Mouse (Mus musculus) spleen, adult 12 weeks (tissue): ENCODE results near the gene Chp1.
"Not testable (repeated sequence)": the region's sequence is repeated elsewhere in the genome, so short reads cannot be mapped to it uniquely, and the experiment has no call there.

Experiments used
- DNase-seq: peaks from one replicate; pipeline ENCODE4 v3.0.0; 2022; ENCODE audit warnings: low spot score

The Chp1 gene

GRCm38 (mm10) chr2:119566182-119566855 is 18.8 kb downstream of the Chp1 start:
- DNase-seq = no peak

GRCm38 (mm10) chr2:119572471-119572870 is 25.0 kb downstream of the Chp1 start:
- no peak for DNase-seq

GRCm38 (mm10) chr2:119581571-119581970 is 34.1 kb downstream of the Chp1 start:
- no peak for DNase-seq

GRCm38 (mm10) chr2:119583439-119583838 is 35.9 kb downstream of the Chp1 start:
- DNase-seq = no peak

GRCm38 (mm10) chr2:119584282-119584681 is 36.8 kb downstream of the Chp1 start:
- DNase-seq = no peak

GRCm38 (mm10) chr2:119587383-119587782 is 39.9 kb downstream of the Chp1 start:
- peak; percentile 47 for DNase-seq

- no peak for DNase-seq
Measured at GRCm38 (mm10) chr2:119591247-119591646, 43.8 kb downstream of the Chp1 start.

- DNase-seq = no peak
Measured at GRCm38 (mm10) chr2:119593765-119594112, 46.2 kb downstream of the Chp1 start.

- DNase-seq = peak; percentile 89
Measured at GRCm38 (mm10) chr2:119594113-119594981, 46.9 kb downstream of the Chp1 start.

- no peak for DNase-seq
Measured at GRCm38 (mm10) chr2:119595308-119595707, 47.8 kb downstream of the Chp1 start.

GRCm38 (mm10) chr2:119596781-119597330 is 49.4 kb downstream of the Chp1 start:
- DNase-seq = no peak

- DNase-seq = no peak
Measured at GRCm38 (mm10) chr2:119601027-119601426, 53.5 kb downstream of the Chp1 start.

GRCm38 (mm10) chr2:119601575-119601974 is 54.1 kb downstream of the Chp1 start:
- not testable (repeated sequence) for DNase-seq

GRCm38 (mm10) chr2:119602488-119602887 is 55.0 kb downstream of the Chp1 start:
- no peak for DNase-seq

- DNase-seq = no peak
Measured at GRCm38 (mm10) chr2:119603909-119604308, 56.4 kb downstream of the Chp1 start.

GRCm38 (mm10) chr2:119605361-119605973 is 58.0 kb downstream of the Chp1 start:
- DNase-seq = peak; percentile 63

GRCm38 (mm10) chr2:119607023-119607422 is 59.5 kb downstream of the Chp1 start:
- DNase-seq = no peak

GRCm38 (mm10) chr2:119617841-119618198 is 70.3 kb downstream of the Chp1 start:
- no peak for DNase-seq

GRCm38 (mm10) chr2:119618199-119618982 is 70.9 kb downstream of the Chp1 start, which contains the start of the genes Nusap1 and Oip5:
Gene Nusap1, plus strand, starts transcription at chr2:119618298.
Gene Oip5, minus strand, starts transcription at chr2:119618469.
- peak; percentile 88 for DNase-seq

GRCm38 (mm10) chr2:119619002-119619401 is 71.5 kb downstream of the Chp1 start:
- DNase-seq = not testable (repeated sequence)

- DNase-seq = no peak
Measured at GRCm38 (mm10) chr2:119621302-119621701, 73.8 kb downstream of the Chp1 start.
